Mouse (Mus musculus) layer of hippocampus, adult 2 months (tissue): Measurements from ENCODE around the gene Olfr1087. TPM values are rescaled to one million over a fixed set of nuclear protein-coding genes. Genes with fewer than 3 reads are reported as not detected.
"Not testable (repeated sequence)": the region's sequence is repeated elsewhere in the genome, so short reads cannot be mapped to it uniquely, and the experiment has no call there.

Source experiments
- DNase-seq, 2 experiments: peaks; one replicate each; pipeline ENCODE4 v3.0.0; 2022; ENCODE audit warnings: low spot score in 2 of 2
- H3K27ac ChIP-seq: fragments of 200-600 bp; 2 replicates; pipeline ENCODE4 v1.8.1; 2022
- H3K4me3 ChIP-seq: fragments of 200-600 bp; 2 replicates; pipeline ENCODE4 v1.8.1; 2022; ENCODE audit warnings: mild to moderate bottlenecking
- CTCF ChIP-seq: fragments of 200-600 bp; conservative IDR thresholded peaks from 2 replicates; pipeline ENCODE4 v1.8.1; 2022; ENCODE audit warnings: antibody characterized with exemption, mild to moderate bottlenecking, moderate library complexity
- long read RNA-seq, 2 experiments: library from polyadenylated mRNA; stranded (forward); transcript quantifications; one replicate each; pipeline ENCODE4 v2.0.0; 2021; ENCODE audit warnings: borderline mapping rate in 2 of 2
- total RNA-seq, 2 experiments: library from RNA; stranded (reverse); gene quantifications; 2 replicates each; pipeline ENCODE4 v1.2.3; 2021

Gene Olfr1087
- not detected for total RNA-seq
- long read RNA-seq, experiment 1: 0 reads
- long read RNA-seq, experiment 2: 0 reads

DNA sequence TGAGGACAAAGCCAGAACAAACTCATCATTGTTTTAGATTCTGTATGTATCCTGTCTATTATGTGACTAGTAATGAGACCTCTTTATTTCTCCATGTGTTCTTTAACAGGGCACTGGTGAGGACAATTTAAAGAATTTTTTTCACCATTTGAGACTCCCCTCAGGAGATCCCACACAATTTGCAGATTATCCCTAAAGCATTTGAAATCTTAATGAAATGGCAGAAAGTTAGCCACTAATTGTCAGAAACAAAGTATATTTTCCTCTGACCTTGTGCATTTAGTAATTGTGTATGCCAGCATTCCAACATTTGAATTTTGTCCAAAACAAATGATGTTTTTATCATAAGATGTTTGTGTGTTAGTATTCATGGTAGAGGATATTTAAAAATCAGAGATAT, at the start of gene Olfr1087:
Gene Olfr1087 (minus strand): TSS at position 101 of the 400 bp plus-strand sequence.
- Histone ChIP-seq H3K27ac (no peak within 1 kb of the TSS), H3K4me3 (no peak within 1 kb of the TSS)
- DNase-seq: no peak
- no peak for TF ChIP-seq CTCF

DNA sequence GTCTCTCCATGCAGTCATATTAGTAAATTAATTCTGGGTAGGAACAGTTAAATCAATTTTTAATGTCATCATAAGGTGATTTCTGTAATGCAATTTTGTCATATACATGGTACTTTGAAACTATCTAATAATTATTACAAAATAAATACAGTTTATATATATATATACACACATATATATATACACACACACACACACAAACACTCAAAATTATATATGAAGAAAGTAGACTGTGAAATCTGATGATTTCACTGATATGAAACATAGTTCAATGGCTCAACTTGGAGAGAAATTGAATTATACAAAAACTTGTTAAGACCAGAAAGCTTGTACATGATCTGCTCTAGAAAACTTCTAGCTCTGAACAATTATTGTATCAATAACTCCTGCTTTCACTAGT, 35.4 kb upstream of the Olfr1087 start, which contains the start of gene Olfr1089:
Gene Olfr1089 (minus strand): TSS at position 101 of the 400 bp plus-strand sequence.
- DNase-seq: no peak
- Histone ChIP-seq H3K27ac (no peak within 1 kb of the TSS), H3K4me3 (no peak within 1 kb of the TSS)
- no peak for TF ChIP-seq CTCF

DNA sequence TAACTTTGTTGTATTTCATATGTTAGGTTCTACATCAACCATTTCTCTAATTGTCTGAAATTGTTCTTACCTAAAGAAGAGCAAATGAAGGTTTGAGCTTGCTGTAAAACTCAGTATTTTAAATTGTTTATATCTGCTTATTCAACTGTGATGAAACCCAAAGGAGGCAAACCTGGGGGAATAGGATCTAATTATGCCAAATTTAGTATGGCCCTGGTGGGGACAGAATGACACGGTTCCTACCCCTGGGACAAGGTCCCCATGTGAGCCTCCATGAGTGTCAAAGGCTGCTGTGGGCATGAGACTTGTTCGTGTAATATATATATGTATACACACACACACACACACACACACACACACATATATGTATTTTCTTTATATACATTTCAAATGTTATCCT, 18.2 kb downstream of the Olfr1087 start, which contains the start of gene Olfr1086:
Gene Olfr1086 (minus strand): TSS at position 101 of the 400 bp plus-strand sequence.
- no peak for TF ChIP-seq CTCF
- Histone ChIP-seq H3K27ac (no peak within 1 kb of the TSS), H3K4me3 (no peak within 1 kb of the TSS)
- DNase-seq: no peak

DNA sequence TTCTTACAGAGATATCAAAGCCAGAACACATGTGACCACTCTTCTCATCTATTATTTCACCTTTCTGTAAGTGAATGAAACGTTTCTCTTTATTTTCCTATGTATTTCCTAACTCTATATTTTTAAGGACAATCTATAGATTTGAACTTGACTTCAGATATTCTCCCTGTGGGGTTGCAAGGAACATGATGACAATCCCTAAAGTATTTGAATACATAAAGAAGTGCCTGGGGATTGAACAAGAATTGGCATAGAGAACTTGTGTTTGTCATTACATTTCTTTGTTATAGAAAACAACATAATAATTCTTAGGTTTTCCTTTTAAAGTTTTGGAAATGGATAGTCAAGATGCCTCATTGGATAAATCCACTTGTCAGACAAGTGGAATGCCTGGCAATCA, 36.3 kb downstream of the Olfr1087 start, which contains the start of gene Olfr1085:
Gene Olfr1085 (minus strand): TSS at position 101 of the 400 bp plus-strand sequence.
- no peak for DNase-seq
- Histone ChIP-seq H3K4me3 (no peak within 1 kb of the TSS), H3K27ac (no peak within 1 kb of the TSS)
- TF ChIP-seq CTCF: no peak

DNA sequence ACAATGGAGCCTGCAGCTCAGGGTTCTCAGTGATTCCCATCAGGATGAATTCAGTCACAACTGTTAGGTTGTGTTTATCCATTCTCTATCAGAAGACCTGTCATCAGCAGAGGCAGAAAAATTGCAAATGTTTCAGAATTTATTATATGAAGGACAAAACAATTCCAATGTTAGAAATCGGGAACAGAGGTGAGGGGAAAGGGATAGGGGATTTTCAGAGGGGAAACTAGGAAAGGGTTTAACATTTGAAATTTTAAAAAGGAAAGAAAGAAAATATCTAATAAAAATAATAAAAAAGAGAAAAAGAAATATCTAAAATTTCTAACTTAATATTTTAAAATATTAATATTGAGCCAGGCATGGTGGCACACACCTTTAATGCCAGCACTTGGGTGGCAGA, 58.6 kb downstream of the Olfr1087 start, which contains the start of gene Olfr1084:
Gene Olfr1084 (minus strand): TSS at position 101 of the 400 bp plus-strand sequence.
- DNase-seq, H3K4me3 ChIP-seq, H3K27ac ChIP-seq: not testable (repeated sequence)

Other genes starting within 250 kb of the Olfr1087 start
- not detected for gene Olfr1065, start 247.8 kb downstream of the Olfr1087 start, total RNA-seq
- gene Olfr1066, start 242.1 kb downstream of the Olfr1087 start, total RNA-seq: not detected
- not detected for gene Olfr228, start 211.0 kb downstream of the Olfr1087 start, total RNA-seq
- gene Olfr1076, start 189.9 kb downstream of the Olfr1087 start, total RNA-seq: not detected
- not detected for gene Olfr1079, start 155.9 kb downstream of the Olfr1087 start, total RNA-seq
- not detected for gene Olfr1080, start 140.2 kb downstream of the Olfr1087 start, total RNA-seq
- not detected for gene Olfr1082, start 99.4 kb downstream of the Olfr1087 start, total RNA-seq
- not detected for gene Olfr1084, start 58.7 kb downstream of the Olfr1087 start, total RNA-seq
- gene Olfr1085, start 36.4 kb downstream of the Olfr1087 start, total RNA-seq: not detected
- gene Olfr1086, start 18.3 kb downstream of the Olfr1087 start, total RNA-seq: not detected
- gene Olfr1089, start 35.3 kb upstream of the Olfr1087 start, total RNA-seq: not detected
- gene Olfr1090, start 60.6 kb upstream of the Olfr1087 start, total RNA-seq: not detected
- gene Olfr1093, start 84.1 kb upstream of the Olfr1087 start, total RNA-seq: not detected
- gene Olfr141, start 111.6 kb upstream of the Olfr1087 start, total RNA-seq: not detected
- not detected for gene Olfr1094, start 126.3 kb upstream of the Olfr1087 start, total RNA-seq
- gene Olfr1095, start 153.3 kb upstream of the Olfr1087 start, total RNA-seq: not detected
- not detected for gene Gm13723, start 176.4 kb upstream of the Olfr1087 start, total RNA-seq
- not detected for gene Olfr1097, start 193.8 kb upstream of the Olfr1087 start, total RNA-seq
- not detected for gene Olfr1098, start 226.2 kb upstream of the Olfr1087 start, total RNA-seq